Mouse (Mus musculus) brain, embryonic 14.5 days (tissue): ENCODE data around the gene Csde1. TPM values are rescaled to one million over a fixed set of nuclear protein-coding genes. Genes with fewer than 3 reads are reported as not detected.

Experiments
- DNase-seq: peaks from one replicate; pipeline ENCODE4 v3.0.0-alpha.2; 2011; ENCODE audit warnings: low read depth
- CTCF ChIP-seq: fragments of 200-500 bp; IDR thresholded peaks from 2 replicates; pipeline ENCODE4 v1.5.1; 2012; ENCODE audit warnings: inconsistent platforms, mild to moderate bottlenecking, moderate library complexity, borderline replicate concordance; ENCODE audit not compliant: insufficient read depth, insufficient read length; ENCODE audit errors: extremely low read depth
- POLR2A ChIP-seq: fragments of 200-500 bp; IDR thresholded peaks from 2 replicates; pipeline ENCODE4 v1.6.1; 2012; ENCODE audit warnings: mild to moderate bottlenecking, inconsistent platforms, borderline replicate concordance; ENCODE audit not compliant: poor library complexity, insufficient read depth, insufficient read length, severe bottlenecking; ENCODE audit errors: extremely low read depth
- polyA plus RNA-seq: library from polyadenylated mRNA; depleted of rRNA; stranded (reverse); fragments of >200 nt; gene quantifications from 2 replicates; pipeline ENCODE4 v1.2.3, GENCODE M21; 2012

Gene Csde1
- polyA plus RNA-seq, 1 experiment, result 122 TPM

DNA sequence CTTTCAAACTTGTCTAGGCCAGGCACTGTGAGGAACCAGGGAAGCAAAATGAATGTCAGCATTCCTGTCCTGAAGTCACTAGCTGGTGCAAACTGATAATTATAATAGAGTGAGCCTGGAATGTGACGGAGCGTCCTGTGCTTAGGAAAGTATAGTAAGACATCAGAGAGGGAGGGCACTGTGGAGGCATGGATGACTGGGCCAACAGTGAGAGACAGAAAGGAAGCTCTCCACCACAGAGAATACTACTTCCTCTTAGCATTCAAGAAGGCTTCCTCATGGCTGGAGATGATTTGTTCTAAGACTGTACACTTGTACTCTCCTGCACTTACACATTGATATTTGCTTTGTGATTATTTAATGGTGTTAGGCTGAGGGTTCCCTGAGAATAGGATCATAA, 2.9 kb upstream of the Csde1 start:
- DNase-seq, result no peak
- no peak for TF ChIP-seq POLR2A
- no peak for TF ChIP-seq CTCF

DNA sequence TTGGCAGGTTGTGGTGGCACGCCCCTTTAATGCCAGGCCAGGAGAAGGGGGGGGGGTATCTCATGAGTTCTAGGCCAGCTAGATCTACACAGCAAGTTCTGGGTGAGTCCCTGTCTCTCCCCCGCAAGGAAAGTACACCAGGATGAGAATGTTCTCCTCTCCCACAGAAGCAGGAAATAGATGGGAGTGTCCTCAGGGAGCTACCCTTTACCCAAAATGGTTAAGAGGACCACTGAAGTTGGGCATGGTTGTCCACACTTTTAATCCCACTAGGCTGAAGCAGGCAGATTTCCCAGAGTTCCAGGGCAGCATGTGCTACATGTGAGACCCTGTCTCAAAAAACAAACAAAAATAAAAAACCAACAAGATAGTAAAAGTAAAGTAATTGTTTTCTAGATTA, 764 bp upstream of the Csde1 start:
- TF ChIP-seq POLR2A, result no peak
- peak; percentile 1 for DNase-seq

DNA sequence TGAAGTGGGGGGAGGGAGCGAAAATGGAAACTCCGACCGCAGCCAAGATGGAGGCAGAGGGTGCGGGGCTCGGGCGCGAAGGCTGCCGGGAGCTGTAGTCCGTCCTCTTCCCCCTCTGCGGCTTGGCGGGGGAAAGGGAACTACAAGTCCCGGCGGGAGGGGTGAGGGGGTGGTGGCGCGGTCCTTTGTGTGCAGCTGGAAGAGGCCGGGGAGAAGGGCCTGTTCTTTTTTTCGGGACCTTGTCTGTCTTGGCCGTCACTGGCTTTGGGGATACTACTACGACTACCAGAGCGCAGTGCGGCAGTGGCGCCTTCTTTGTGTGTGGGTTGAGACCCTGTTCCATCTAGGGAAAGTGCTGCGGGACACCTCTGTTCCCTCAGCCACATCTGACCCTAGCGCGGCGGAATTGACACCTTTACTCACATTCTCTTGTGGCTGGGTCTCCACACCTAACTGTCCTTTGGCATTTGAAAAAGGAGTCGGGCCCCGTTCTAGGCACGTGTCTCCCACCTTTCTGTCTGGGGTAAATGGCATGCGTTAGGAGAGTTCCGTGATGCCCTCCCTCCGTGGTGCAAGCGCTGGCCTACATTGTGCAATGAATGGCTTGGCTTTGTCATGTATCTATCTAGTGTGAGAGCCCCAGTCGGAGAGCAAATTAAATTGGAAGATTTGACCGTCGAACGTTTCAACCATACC, 865 bp downstream of the Csde1 start:
- peak; percentile 98 for DNase-seq
- TF ChIP-seq CTCF, result no peak
- no peak for TF ChIP-seq POLR2A

DNA sequence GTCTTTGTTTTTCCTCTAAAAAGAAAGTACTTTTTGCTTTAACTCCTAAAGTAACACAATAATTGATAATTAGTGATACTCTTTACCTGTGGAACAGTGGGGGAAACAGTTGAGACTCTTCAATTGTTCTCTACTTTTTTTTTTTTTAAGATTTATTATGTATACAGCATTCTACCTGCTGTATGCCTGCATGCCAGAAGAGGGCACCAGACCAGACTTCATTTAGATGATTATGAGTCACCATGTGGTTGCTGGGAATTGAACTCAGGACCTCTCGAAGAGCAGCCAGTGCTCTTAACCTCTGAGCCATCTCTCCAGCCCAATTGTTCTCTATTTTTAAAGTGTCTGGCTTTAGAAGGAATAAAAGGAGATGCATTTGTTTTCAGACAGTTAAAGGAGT, 5.9 kb downstream of the Csde1 start:
- no peak for DNase-seq
- no peak for TF ChIP-seq POLR2A
- TF ChIP-seq CTCF, result no peak

DNA sequence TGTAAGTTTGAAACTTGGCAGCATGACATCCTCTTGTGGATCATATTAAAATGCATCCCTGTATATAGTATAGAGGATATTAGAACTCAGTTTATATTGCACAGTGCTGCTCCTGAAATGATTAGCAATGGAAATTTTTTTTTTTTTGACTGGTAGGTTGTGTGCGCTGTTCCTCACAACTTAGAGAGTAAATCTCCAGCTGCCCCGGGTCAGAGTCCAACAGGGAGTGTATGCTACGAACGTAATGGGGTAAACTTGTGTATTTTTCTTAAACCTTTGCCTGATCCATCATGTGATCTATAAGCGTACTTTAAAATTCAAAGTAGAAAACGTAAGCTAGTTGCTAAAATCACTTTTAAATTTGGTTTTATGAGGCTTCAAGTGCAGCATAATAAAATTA, 20.1 kb downstream of the Csde1 start:
- TF ChIP-seq CTCF (no peak), POLR2A (no peak)
- no peak for DNase-seq

DNA sequence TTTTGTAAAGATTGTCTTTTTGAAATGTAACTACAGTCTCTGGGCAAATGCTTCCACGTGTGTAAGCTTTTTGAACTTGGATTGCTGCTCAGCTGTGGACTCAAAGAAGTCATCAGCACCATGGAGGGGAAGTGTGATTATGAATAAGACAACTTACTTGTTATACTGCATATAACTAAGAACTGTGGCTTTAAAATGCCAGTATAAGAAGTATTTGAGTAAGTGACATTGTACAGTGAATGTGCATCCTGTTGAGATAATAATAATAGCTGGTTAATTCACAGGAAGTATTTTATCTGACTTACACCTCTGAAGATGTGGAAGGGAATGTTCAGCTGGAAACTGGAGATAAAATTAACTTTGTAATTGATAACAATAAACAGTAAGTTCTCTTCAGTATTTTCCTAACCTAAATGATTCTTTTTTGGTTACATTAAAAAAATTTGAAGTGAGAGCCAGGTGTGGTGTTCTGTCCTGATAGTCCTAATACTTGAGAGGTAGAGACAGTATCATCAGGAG, 20.7 kb downstream of the Csde1 start:
- no peak for TF ChIP-seq CTCF
- no peak for TF ChIP-seq POLR2A
- no peak for DNase-seq

DNA sequence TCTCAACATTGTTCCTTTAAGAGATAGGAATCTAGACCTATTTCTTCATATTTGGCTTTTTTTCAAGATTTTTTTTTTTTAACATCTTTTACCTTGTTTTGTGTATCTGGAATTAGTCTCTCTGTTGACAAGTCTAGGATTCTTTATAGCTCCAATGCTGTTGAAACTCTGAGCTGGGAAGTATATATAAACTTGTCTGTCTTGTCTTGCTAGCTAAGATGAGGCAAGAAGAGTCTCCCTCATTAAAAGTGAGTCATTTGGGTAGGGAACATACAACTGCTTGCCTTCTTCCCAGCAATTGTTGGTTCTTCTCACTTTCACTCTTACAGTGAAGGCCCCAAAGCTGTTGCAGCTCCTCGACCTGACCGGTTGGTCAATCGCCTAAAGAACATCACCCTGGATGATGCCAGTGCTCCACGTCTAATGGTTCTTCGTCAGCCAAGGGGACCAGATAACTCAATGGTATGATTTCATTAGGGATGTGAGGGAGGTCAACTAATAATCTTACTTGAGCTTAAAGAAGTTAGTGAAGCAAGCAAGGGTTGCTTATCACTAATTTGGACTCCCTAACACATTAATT, 35.9 kb downstream of the Csde1 start:
- TF ChIP-seq POLR2A (no peak), CTCF (no peak)

DNA sequence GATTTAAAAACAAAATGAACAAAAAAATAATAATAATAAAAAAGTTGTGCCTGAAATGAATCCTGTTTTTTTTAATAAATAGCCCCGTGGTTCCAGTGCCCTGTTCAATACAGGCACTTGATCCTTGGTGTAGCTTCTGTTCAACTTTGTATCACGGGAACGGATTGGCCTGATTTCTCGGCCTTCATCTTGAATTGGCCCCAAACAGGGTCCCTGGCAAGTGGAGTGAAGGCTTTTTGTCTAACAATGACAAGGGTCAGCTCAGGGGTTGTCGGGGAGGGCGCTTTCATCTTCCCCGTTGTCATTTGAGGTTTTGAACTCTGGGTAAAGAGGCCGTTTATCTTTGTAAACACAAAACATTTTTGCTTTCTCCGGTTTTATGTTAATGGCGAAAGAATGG, 37.5 kb downstream of the Csde1 start:
- no peak for DNase-seq
- TF ChIP-seq CTCF (no peak), POLR2A (no peak)

More for the DNA sequence above, 35.9 kb downstream of the Csde1 start:
- DNase-seq, result no peak

DNA sequence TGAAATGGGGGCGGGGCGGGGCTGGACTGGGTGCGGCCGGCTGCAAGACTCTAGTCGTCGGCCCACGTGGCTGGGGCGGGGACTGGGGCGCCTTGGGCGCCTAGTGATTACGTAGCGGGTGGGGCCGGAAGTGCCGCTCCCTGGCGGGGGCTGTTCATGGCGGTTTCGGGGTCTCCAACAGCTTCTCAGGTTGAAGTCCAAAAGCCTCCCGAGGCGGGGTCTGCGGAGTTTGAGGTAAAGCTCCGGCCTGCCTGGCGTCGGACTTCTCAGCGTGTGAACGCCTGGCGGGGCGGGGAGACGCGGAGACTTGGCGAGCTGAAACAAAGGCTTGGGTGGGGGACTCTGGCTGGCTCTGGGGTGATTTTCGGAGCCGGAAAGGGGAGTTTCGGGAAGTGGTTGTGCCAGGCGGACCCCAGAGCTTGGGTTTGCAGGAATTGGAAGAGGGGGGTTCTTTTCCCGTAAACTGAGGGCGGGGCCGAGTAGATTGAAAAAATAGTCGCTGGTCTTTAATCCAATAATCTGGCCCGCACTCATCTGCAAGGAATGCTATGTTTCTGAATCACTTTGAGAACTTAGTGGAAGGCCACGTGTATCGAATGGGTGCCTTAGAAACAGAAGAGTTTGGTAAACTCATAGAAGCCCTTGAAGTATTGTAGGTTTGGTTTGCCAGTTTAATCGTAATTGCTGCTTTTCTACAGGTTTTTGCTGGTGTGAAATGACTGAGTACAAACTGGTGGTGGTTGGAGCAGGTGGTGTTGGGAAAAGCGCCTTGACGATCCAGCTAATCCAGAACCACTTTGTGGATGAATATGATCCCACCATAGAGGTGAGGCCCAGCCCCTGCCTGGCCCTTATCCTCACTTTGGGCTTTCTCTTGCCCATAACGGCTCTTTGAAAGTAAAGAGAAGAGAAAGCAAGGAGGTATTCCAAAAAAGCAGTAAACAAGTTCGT, 38.3 kb downstream of the Csde1 start, which contains the start of gene Nras:
Nras (plus strand) TSS at position 79 of the 951 bp plus-strand sequence.
- TF ChIP-seq CTCF (no peak), POLR2A (peak; percentile 47; the same call in 1 of the 2 replicates)
- peak; percentile 97 for DNase-seq

DNA sequence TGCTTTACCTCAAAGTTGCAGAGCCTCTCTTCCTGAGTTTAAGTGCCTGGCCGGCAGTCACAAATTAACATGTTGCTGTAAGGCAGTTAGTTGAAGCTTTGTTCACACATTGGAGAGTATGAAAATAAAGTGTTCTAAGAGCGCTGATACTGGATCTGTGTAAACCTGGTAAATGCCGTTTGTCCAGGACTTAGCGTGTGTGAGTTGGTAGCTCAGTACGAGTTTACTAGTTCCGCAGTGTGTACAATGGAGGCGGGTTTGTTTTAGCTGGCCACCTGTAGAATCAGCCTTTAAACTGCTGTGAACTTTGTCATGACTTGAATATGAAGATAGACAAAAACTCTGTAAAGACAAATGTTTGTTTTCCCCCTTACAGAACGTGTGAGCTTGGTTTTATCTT, 46.7 kb downstream of the Csde1 start:
- no peak for DNase-seq
- TF ChIP-seq POLR2A (no peak), CTCF (no peak)

DNA sequence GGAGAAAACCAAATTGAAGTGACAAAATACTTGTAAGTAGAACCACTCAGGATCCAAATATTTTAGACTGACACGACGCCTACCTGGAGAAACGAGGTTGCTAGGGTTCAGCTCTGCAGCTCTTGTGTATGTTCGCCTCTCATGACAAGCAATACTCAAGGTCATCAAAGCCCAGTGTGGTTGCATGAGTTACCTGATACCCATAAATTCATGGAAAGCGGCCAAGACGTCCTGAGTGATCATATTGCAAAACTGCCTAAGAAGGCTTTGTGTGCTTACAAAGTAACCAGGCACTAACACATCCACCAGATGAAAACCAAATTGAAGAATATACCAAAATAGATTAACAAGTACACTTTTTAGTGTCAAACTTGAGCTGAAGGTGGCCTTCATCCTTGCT, 48.7 kb downstream of the Csde1 start:
- TF ChIP-seq POLR2A (no peak), CTCF (no peak)
- DNase-seq, result no peak

DNA sequence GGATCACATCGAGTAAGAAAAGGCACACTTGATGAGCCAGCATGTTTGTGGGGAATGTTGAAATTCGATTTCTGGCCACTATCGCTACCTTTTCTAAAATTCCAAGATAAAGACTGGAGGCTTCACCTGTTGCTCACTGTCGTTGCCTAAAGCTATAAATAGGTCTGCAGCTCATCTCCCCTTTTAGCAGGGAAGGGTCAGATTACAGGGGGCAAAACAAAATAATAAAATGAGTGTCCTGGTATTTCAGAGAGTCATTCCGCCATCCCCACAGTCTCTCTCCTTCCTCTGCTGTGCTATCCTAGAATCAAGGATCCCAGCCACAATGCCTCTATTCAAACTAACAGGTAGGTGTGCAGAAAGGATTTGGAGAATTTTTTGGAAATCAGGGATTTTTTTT, 53.5 kb downstream of the Csde1 start, which contains the start of gene Ampd1:
Ampd1 (plus strand) TSS at position 244 of the 400 bp plus-strand sequence.
- DNase-seq, result no peak
- TF ChIP-seq POLR2A (no peak), CTCF (no peak)

DNA sequence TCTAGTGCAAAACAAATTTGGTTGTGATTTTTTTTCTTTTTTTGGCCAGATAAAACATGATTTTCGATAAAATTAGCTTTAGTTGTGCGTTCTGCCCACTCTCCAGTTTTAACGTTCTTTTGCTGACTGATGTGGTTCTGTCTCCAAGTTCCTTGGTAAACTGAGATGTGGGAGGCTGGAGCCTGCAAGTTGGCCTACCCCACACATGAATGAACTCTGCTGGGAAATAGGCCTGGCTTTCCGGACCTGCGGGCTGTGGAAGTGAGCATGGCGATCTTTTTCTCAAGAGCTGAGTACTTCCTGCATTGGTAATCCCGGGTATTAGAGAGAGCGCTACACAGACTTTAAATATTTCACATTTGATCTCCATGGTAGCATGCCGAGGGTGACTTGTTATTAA, 55.6 kb downstream of the Csde1 start:
- DNase-seq, result no peak
- TF ChIP-seq CTCF (no peak), POLR2A (no peak)
